Mouse (Mus musculus) intestine, embryonic 16.5 days (tissue): ENCODE results near the gene Myo1g. TPM values are rescaled to one million over a fixed set of nuclear protein-coding genes. Genes with fewer than 3 reads are reported as not detected.
A peak's percentile ranks its signal among the peaks of the same experiment; 100 is the strongest.

ENCODE experiments used
- ATAC-seq: fragments of 200-750 bp; cut with Nextera tagmentation; 2 replicates; pipeline ENCODE4 v1.8.0; 2017; ENCODE audit warnings: moderate TSS enrichment, moderate library complexity
- H3K27ac ChIP-seq: fragments of 300-500 bp; sonication (generic); 2 replicates; pipeline ENCODE4 v1.5.1; 2014; ENCODE audit warnings: mild to moderate bottlenecking, low read length
- H3K27me3 ChIP-seq: fragments of 300-500 bp; sonication (generic); replicated peaks from 2 replicates; pipeline ENCODE4 v1.6.1; 2014; ENCODE audit warnings: low read length, control low read depth, mixed read lengths; ENCODE audit not compliant: control insufficient read depth, insufficient read depth
- H3K36me3 ChIP-seq: fragments of 300-500 bp; sonication (generic); 2 replicates; pipeline ENCODE4 v1.6.1; 2014; ENCODE audit warnings: low read length, control low read depth; ENCODE audit not compliant: control insufficient read depth, insufficient read depth
- H3K4me1 ChIP-seq: fragments of 300-500 bp; sonication (generic); 2 replicates; pipeline ENCODE4 v1.6.1; 2014; ENCODE audit warnings: low read length, control low read depth, mixed read lengths; ENCODE audit not compliant: control insufficient read depth, insufficient read depth
- H3K4me2 ChIP-seq: fragments of 300-500 bp; sonication (generic); 2 replicates; pipeline ENCODE4 v1.6.1; 2014; ENCODE audit warnings: low read depth, low read length, control low read depth
- H3K4me3 ChIP-seq: fragments of 300-500 bp; sonication (generic); 2 replicates; pipeline ENCODE4 v1.5.1; 2014; ENCODE audit warnings: mild to moderate bottlenecking, low read length
- H3K9ac ChIP-seq: fragments of 300-500 bp; sonication (generic); 2 replicates; pipeline ENCODE4 v1.6.1; 2014; ENCODE audit warnings: low read depth, low read length
- H3K9me3 ChIP-seq: fragments of 300-500 bp; sonication (generic); 2 replicates; pipeline ENCODE4 v1.6.1; 2016; ENCODE audit warnings: low read length, control low read depth; ENCODE audit not compliant: control insufficient read depth
- WGBS: fragments of 180-500 bp; shearing (Covaris S2); extraction: QIAGEN DNeasy Blood & Tissue Kit; methylation state at CpG from one replicate; pipeline ENCODE4 v1.1.7; 2014; 5-methylcytosine and 5-hydroxymethylcytosine counted together
- polyA plus RNA-seq: library from polyadenylated mRNA; unstranded; fragments of >200 nt; fragmentation: Nextera tagmentation; extraction: Ambion mirVana; gene quantifications from 2 replicates; pipeline ENCODE4 v1.2.1, GENCODE M21; 2015

Gene Myo1g
- 2.3 and 3.1 TPM in 2 replicates for polyA plus RNA-seq

DNA sequence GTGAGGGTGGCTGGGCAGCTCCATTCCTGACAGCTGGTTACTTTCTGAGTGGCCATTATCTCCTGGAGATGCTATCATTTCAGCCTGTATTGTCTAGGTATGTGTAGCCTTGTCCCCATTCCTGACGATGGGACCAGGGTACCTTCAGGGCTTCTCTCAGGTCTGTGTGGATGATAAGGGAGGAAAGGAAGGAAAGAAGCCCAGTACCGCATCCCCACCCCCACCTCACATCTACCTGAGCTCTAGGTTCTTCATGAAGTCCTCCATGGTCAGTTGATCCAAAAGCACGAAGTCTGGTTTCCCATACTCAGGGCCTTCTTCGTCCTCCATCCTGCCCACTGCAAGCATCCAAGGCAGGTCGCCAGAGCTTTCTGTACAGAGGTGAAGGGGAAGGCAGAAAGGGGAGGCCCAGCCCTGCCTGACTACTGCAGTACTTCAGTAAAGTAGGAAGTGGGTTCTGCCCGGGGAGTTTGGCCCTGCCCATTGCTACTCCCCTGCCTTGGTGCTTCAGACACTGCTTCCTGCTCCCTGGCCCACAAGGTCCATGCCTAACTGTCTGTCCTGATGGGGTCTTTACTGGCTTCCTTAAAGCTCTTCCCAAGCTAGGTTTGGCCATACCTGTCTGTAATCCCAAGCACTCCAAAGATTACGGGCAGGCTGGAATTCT is at the start of gene Myo1g:
Myo1g (minus strand) TSS at position 459 of the 667 bp plus-strand sequence.
- ATAC-seq = no peak
- WGBS = 70% methylated on average over 7 of the region's 7 CpGs

GRCm38 (mm10) chr11:6569410-6569777 is 48.6 kb upstream of the Myo1g start:
- no peak overlapping the region for H3K4me3 ChIP-seq
- H3K9ac ChIP-seq = no peak overlapping the region
- peaks cover 13% of the 10 kb centered on the region; the same call in 1 of the 2 replicates for H3K4me1 ChIP-seq
- no peaks in the 10 kb centered on the region for H3K9me3 ChIP-seq
- no peak overlapping the region; the same call in 1 of the 2 replicates for H3K27ac ChIP-seq
- no peak for ATAC-seq
- no peaks in the 10 kb centered on the region for H3K27me3 ChIP-seq
- H3K4me2 ChIP-seq = no peak overlapping the region
- 41% methylated on average over 3 of the region's 3 CpGs for WGBS
- peaks cover 2% of the 10 kb centered on the region; the same call in 1 of the 2 replicates for H3K36me3 ChIP-seq

More for the DNA sequence above, at the start of gene Myo1g:
- no peaks in the 10 kb centered on the region for H3K27me3 ChIP-seq
- H3K4me2 ChIP-seq = no peak within 1 kb of the TSS
- no peaks in the 10 kb centered on the region for H3K9me3 ChIP-seq
- no peak within 1 kb of the TSS for H3K27ac ChIP-seq
- peaks cover 4% of the 10 kb centered on the region; the same call in 1 of the 2 replicates for H3K4me1 ChIP-seq
- peaks cover 9% of the 10 kb centered on the region; the same call in 1 of the 2 replicates for H3K36me3 ChIP-seq
- peak within 1 kb of the TSS; percentile 26; the same call in 1 of the 2 replicates for H3K9ac ChIP-seq
- H3K4me3 ChIP-seq = no peak within 1 kb of the TSS

DNA sequence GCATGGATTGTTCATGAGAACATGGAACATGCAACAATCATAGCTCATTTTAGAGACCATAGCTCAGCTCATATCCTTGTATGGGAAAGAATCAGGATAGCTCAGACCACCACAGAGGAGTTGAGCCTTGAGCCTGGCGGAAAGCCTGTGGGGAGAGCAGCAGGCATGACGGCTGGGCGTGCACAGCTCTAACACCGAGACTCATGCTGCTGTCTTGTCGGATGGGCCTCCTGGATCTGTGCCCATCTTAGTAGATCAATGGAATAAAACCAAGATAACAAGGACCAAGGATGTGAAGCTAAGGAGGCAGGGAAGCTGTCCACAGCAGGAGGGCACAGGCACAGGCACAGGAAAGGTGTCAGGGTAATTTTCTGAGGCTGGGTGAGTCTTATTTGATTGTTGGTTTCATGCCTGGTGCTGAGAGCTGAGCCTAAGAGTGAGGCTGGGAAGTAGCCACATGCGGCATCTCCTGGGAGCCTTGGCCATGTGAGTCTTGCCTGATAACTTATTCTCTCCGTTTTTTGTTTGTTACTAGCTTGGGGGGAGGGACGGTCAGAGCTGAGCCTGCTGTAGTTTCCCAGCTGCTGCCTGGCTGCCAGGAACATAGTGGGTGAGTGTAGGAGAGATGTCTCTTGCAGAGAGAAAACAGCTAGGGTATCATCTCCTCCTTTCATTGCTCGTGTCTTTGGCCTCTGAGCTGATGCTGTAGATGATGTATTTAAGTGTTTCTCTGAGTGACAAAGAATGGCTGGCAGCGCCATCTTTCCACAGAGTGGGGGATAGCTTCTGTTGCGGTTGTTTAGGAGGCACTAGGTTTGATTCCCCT is 48.0 kb upstream of the Myo1g start:
- WGBS = 52% methylated on average over 11 of the region's 11 CpGs
- peaks cover 2% of the 10 kb centered on the region; the same call in 1 of the 2 replicates for H3K36me3 ChIP-seq
- no peaks in the 10 kb centered on the region for H3K9me3 ChIP-seq
- peak; percentile 62 for ATAC-seq
- H3K9ac ChIP-seq = 0 out of 2 replicates have a peak overlapping the region, but pooled peaks have one; percentile 12
- no peaks in the 10 kb centered on the region for H3K27me3 ChIP-seq
- peaks cover 13% of the 10 kb centered on the region; the same call in 1 of the 2 replicates for H3K4me1 ChIP-seq
- H3K4me3 ChIP-seq = peak overlapping the region; percentile 10; the same call in 1 of the 2 replicates
- peak overlapping the region; percentile 59 for H3K27ac ChIP-seq
- H3K4me2 ChIP-seq = peak overlapping the region; percentile 4; the same call in 1 of the 2 replicates

DNA sequence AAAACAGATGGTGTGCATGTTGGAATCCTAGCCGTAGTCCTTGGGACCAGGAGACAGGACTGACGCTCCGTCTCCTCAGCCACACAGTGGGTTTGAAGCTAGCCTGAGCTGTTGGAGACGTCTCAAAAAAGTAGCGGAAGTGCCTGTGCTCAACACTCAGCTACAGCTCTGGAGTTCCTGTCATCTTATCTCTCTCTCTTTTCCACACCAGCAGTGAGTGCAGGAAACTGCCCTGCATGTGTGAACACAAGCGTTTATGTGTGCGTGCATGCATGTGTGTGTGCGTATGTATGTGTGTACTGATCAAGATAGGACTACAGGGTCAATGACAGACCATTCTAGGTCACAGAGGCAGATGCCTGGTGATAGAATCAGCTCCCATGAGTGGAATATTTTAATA is 47.2 kb upstream of the Myo1g start:
- no peak overlapping the region for H3K4me3 ChIP-seq
- no peak overlapping the region for H3K9ac ChIP-seq
- 82% methylated on average over 8 of the region's 8 CpGs for WGBS
- H3K27ac ChIP-seq = no peak overlapping the region
- no peak for ATAC-seq
- no peak overlapping the region for H3K4me2 ChIP-seq
- H3K9me3 ChIP-seq = no peaks in the 10 kb centered on the region
- no peaks in the 10 kb centered on the region for H3K27me3 ChIP-seq
- peaks cover 13% of the 10 kb centered on the region; the same call in 1 of the 2 replicates for H3K4me1 ChIP-seq
- peaks cover 2% of the 10 kb centered on the region; the same call in 1 of the 2 replicates for H3K36me3 ChIP-seq

DNA sequence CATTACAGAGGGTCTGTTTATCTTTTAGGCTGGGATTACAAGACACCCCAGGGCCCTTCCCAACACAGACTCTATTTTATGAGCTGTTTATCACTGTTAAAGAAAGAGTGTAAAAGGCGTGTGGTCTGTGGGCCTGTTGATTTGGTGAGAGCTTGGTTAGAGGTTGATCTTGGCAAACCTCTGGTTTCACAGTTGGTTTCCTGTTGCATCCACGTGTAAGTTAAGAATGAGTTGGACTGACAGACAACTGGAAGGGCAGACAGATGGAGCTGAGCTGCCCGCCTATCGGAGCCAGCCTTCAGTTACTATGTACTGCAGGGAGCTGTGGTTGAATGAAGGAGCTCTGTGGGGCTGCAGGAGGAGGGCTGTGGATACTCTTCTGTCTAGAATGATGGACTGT is 45.7 kb upstream of the Myo1g start:
- Histone ChIP-seq H3K9ac (no peak overlapping the region), H3K9me3 (no peaks in the 10 kb centered on the region), H3K4me3 (no peak overlapping the region), H3K4me2 (no peak overlapping the region), H3K36me3 (peaks cover 2% of the 10 kb centered on the region; the same call in 1 of the 2 replicates), H3K4me1 (peaks cover 22% of the 10 kb centered on the region; the same call in 1 of the 2 replicates), H3K27ac (no peak overlapping the region), H3K27me3 (no peaks in the 10 kb centered on the region)
- ATAC-seq = no peak
- 72% methylated on average over 4 of the region's 4 CpGs for WGBS

- ATAC-seq = no peak
- H3K4me3 ChIP-seq = no peak overlapping the region
- peaks cover 19% of the 10 kb centered on the region for H3K4me1 ChIP-seq
- no peak overlapping the region for H3K9ac ChIP-seq
- H3K4me2 ChIP-seq = no peak overlapping the region
- H3K27ac ChIP-seq = no peak overlapping the region; the same call in 1 of the 2 replicates
- WGBS = 86% methylated on average over 4 of the region's 4 CpGs
- H3K9me3 ChIP-seq = no peaks in the 10 kb centered on the region
- H3K27me3 ChIP-seq = no peaks in the 10 kb centered on the region
- no peaks in the 10 kb centered on the region for H3K36me3 ChIP-seq
Measured at GRCm38 (mm10) chr11:6563201-6563600, 42.4 kb upstream of the Myo1g start.

DNA sequence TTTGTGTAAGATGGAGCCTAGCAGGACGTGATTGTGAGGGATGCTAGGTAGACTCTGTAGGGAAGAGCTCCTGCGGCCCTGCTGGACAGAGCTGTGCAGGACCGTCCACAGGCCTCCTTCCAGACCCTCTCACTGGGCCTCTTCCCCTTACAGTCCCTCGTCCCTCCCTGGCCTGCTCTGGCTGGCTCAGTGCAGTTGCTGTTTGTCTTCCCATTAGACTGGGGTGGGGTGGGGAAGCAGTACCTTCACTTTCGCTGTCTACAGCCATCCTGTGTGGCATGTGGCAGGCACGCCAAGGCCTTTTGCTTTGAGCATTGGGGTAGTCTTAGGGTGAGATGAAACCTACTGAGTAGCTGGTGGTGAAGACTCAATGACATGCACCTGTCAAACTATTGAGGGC is 41.6 kb upstream of the Myo1g start:
- Histone ChIP-seq H3K4me1 (peaks cover 13% of the 10 kb centered on the region), H3K27ac (0 out of 2 replicates have a peak overlapping the region, but pooled peaks have one; percentile 2), H3K9me3 (no peaks in the 10 kb centered on the region), H3K4me2 (no peak overlapping the region), H3K4me3 (no peak overlapping the region), H3K9ac (no peak overlapping the region), H3K36me3 (no peaks in the 10 kb centered on the region), H3K27me3 (no peaks in the 10 kb centered on the region)
- 0 out of 2 replicates have a peak, but pooled peaks have one; percentile 56 for ATAC-seq
- WGBS = 73% methylated on average over 6 of the region's 6 CpGs

DNA sequence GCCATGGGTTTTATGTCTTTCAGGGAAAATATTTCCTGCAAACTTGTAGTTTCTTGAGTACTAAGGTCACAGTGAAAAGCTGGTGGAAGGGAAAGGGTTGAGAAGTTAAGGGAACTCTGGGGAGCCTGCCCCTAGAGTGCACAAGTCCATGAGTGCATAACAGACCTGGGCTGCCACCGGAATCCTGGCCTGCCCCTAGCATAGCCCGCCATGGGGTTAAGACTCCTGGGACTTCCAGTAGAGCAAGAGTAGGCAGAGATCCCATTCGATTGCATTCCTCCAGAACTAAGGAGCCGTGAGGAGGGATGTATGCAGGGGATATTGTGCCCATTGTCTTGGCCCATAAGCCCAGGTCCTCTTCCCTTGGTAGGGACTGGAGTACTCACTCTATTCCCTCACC is 40.7 kb upstream of the Myo1g start:
- Histone ChIP-seq H3K9me3 (no peaks in the 10 kb centered on the region), H3K9ac (no peak overlapping the region), H3K4me3 (no peak overlapping the region), H3K4me1 (peaks cover 13% of the 10 kb centered on the region), H3K27me3 (no peaks in the 10 kb centered on the region), H3K4me2 (no peak overlapping the region), H3K27ac (peak overlapping the region; percentile 29), H3K36me3 (no peaks in the 10 kb centered on the region)
- no peak; the same call in 1 of the 2 replicates for ATAC-seq
- 87% methylated on average over 4 of the region's 4 CpGs for WGBS
